Mouse (Mus musculus): ENCODE results near the gene Nxph1.
A peak's percentile ranks its signal among the peaks of the same experiment; 100 is the strongest.

Gene Nxph1

GRCm38 (mm10) chr6:8970576-8970975, 22.3 kb downstream of the Nxph1 start:
- no peak for DNase-seq

GRCm38 (mm10) chr6:8979237-8979871, 31.1 kb downstream of the Nxph1 start:
- no peak for DNase-seq

GRCm38 (mm10) chr6:8996301-8996943, 48.2 kb downstream of the Nxph1 start:
- peak; percentile 9 to 23 for DNase-seq

GRCm38 (mm10) chr6:8997326-8997725, 49.1 kb downstream of the Nxph1 start:
- peak in 1 of 2 experiments; percentile 1 for DNase-seq

- DNase-seq: no peak
Observed at GRCm38 (mm10) chr6:9002686-9003085, 54.5 kb downstream of the Nxph1 start.

GRCm38 (mm10) chr6:9026631-9027030, 78.4 kb downstream of the Nxph1 start:
- no peak for DNase-seq

- DNase-seq: no peak
Observed at GRCm38 (mm10) chr6:9027146-9027545, 78.9 kb downstream of the Nxph1 start.

GRCm38 (mm10) chr6:9028501-9028900, 80.3 kb downstream of the Nxph1 start:
- DNase-seq: no peak

- no peak for DNase-seq
Observed at GRCm38 (mm10) chr6:9039286-9039685, 91.1 kb downstream of the Nxph1 start.

- DNase-seq: peak; percentile 3 to 5
Observed at GRCm38 (mm10) chr6:9040991-9041390, 92.8 kb downstream of the Nxph1 start.

- DNase-seq: no peak
Observed at GRCm38 (mm10) chr6:9042391-9042790, 94.2 kb downstream of the Nxph1 start.

GRCm38 (mm10) chr6:9046815-9047214, 98.6 kb downstream of the Nxph1 start:
- no peak for DNase-seq

- DNase-seq: no peak
Observed at GRCm38 (mm10) chr6:9061261-9062105, 113.3 kb downstream of the Nxph1 start.

GRCm38 (mm10) chr6:9066435-9066834, 118.2 kb downstream of the Nxph1 start:
- no peak for DNase-seq

- no peak for DNase-seq
Observed at GRCm38 (mm10) chr6:9069913-9070312, 121.7 kb downstream of the Nxph1 start.

- DNase-seq: no peak
Observed at GRCm38 (mm10) chr6:9076463-9076862, 128.2 kb downstream of the Nxph1 start.

GRCm38 (mm10) chr6:9077793-9078689, 129.8 kb downstream of the Nxph1 start:
- peak in 1 of 2 experiments; percentile 2 for DNase-seq

GRCm38 (mm10) chr6:9083851-9084250, 135.6 kb downstream of the Nxph1 start:
- DNase-seq: no peak

- DNase-seq: no peak
Observed at GRCm38 (mm10) chr6:9097345-9097744, 149.1 kb downstream of the Nxph1 start.

- DNase-seq: no peak
Observed at GRCm38 (mm10) chr6:9107366-9107765, 159.1 kb downstream of the Nxph1 start.

GRCm38 (mm10) chr6:9119136-9119535, 170.9 kb downstream of the Nxph1 start:
- DNase-seq: no peak

GRCm38 (mm10) chr6:9124321-9124914, 176.2 kb downstream of the Nxph1 start:
- DNase-seq: no peak
